Mouse (Mus musculus): ENCODE measurements around the gene Tbc1d13. TPM values are rescaled to one million over a fixed set of nuclear protein-coding genes. Genes with fewer than 3 reads are reported as not detected.
A peak's percentile ranks its signal among the peaks of the same experiment; 100 is the strongest.
"Not testable (repeated sequence)": the region's sequence is repeated elsewhere in the genome, so short reads cannot be mapped to it uniquely, and the experiment has no call there.

The Tbc1d13 gene
- polyA plus RNA-seq, 1 experiment from 2014 or later = 6.4 TPM

DNA sequence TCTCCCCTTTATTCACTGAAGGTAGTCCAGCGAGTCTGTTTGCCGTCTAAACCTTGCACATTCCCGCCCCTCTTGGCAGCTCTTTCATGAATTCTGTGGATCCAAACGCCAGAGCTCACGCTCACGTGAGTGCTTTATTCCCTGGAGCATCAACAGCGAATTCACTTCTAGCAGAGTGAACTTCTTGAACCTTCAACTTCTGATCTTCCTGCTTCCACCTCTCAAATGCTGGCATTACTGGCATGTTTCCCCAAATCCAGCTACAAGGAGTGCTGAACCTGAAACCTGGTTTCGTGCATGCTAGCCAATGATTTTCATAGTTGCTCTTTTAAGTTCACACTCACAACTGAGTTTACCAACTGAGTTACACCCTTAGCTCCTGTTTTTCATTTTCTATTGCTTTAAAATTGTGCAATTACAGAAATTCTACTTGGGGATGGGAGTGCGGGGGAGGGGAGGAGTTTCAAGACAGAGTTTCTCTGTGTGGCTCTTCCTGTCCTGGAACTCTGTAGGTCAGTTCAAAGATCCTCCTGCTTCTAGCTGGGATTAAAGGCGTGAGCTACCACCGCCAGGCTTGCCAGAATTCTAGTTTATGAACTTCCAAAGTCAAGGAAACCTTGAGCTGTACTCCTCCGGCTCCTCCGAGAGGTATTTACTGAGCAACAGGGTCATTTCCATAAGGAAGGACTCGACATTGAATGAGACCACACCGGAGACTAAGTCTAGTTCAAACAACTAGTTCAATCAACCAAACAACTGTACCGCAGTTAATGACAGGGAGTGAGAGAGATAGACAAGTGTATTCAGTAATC, 539 bp upstream of the Tbc1d13 start:
- 11% methylated on average over 16 of the region's 16 CpGs for WGBS
- H3K27me3 ChIP-seq (ENCODE audit: insufficient read depth, low read length) = no peaks in the 10 kb centered on the region
- peaks cover 12% of the 10 kb centered on the region for H3K36me3 ChIP-seq (ENCODE audit: insufficient read depth, low read length)
- peak overlapping the region; percentile 92 for H3K4me3 ChIP-seq (replicated peaks; ENCODE audit: low read depth, low read length)
- no peaks in the 10 kb centered on the region for H3K9me3 ChIP-seq (replicated peaks; ENCODE audit: low read length)
- DNase-seq (ENCODE audit: low spot score) = peak; percentile 69
- peak overlapping the region; percentile 90 for H3K4me2 ChIP-seq (ENCODE audit: low read length)
- peak overlapping the region; percentile 90 for H3K27ac ChIP-seq
- ATAC-seq (replicated peaks; ENCODE audit: low FRiP score, low read depth) = peak; percentile 55
- 0 out of 2 replicates have a peak, but pooled peaks cover 12% of the 10 kb centered on the region for H3K4me1 ChIP-seq (replicated peaks; ENCODE audit: insufficient read depth, low read length)
- TF ChIP-seq CTCF (IDR thresholded peaks at IDR 0.05; ENCODE audit: low read depth) = no peak
- H3K9ac ChIP-seq (ENCODE audit: low read depth, low read length) = peak overlapping the region; percentile 80

DNA sequence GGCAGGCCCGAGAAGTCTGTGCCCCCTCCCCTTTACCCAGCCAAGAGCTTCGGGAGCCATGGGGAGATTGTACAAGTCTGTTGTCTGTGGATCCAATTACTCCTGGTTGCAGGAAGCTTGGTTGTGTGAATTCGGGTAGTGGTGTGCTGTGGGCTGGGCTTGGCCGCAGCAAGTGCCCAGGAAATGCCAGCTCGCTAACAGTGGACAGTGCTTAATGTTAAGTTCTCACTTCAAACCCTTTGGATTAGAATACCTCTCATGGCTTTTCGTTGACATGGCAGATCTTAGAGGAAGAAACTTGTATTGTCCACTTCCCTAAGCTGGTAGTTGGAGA, 799 bp downstream of the Tbc1d13 start:
- Histone ChIP-seq H3K27ac (peak overlapping the region; percentile 90), H3K9me3 (replicated peaks; ENCODE audit: low read length) (no peaks in the 10 kb centered on the region), H3K36me3 (ENCODE audit: insufficient read depth, low read length) (peaks cover 15% of the 10 kb centered on the region), H3K4me1 (replicated peaks; ENCODE audit: insufficient read depth, low read length) (0 out of 2 replicates have a peak, but pooled peaks cover 12% of the 10 kb centered on the region), H3K4me2 (ENCODE audit: low read length) (peak overlapping the region; percentile 90), H3K4me3 (replicated peaks; ENCODE audit: low read depth, low read length) (peak overlapping the region; percentile 92), H3K27me3 (ENCODE audit: insufficient read depth, low read length) (no peaks in the 10 kb centered on the region), H3K9ac (ENCODE audit: low read depth, low read length) (peak overlapping the region; percentile 80)
- no peak; the same call in 1 of the 2 replicates for ATAC-seq (replicated peaks; ENCODE audit: low FRiP score, low read depth)
- DNase-seq (ENCODE audit: low spot score) = peak; percentile 10
- TF ChIP-seq CTCF (IDR thresholded peaks at IDR 0.05; ENCODE audit: low read depth) = no peak
- WGBS = 11% methylated on average over 6 of the region's 6 CpGs

DNA sequence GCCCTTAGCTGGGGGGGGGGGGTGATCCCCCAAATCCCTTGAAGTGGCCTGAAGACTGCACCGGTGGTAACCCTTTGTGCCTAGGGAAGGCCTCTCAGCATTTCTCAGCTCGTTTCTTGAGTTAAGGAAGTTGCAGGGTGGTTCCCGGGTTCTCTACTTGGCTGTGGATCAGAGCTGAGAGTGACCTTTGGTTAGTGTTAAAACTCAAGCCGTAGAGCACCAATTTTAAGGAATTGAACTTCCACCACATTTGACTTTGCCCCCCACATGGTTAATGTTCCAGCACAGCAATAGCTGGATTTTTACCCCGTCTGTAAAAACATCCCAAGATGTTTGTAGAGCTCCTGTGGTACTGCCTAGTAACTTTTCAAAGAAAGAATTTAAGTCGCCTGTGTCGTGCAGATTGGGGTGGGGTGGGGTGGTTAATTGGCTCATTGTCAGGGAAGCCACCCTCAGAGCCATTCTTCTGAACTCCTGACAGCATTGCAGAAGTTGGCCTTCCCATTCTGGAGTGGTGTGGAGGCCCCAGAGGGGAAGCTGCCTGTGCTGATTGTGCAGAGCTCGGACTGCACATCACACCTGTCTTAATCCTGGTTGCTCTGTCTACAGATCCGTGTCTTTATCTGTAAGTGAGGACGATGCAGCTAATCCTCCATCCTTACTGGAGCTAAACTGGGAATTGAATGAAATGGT, 1.5 kb downstream of the Tbc1d13 start:
- H3K4me3 ChIP-seq (replicated peaks; ENCODE audit: low read depth, low read length) = peak overlapping the region; percentile 92
- peak overlapping the region; percentile 90 for H3K27ac ChIP-seq
- H3K9me3 ChIP-seq (replicated peaks; ENCODE audit: low read length) = no peaks in the 10 kb centered on the region
- no peaks in the 10 kb centered on the region for H3K27me3 ChIP-seq (ENCODE audit: insufficient read depth, low read length)
- no peak for ATAC-seq (replicated peaks; ENCODE audit: low FRiP score, low read depth)
- peak; percentile 11 for DNase-seq (ENCODE audit: low spot score)
- WGBS = 54% methylated on average over 10 of the region's 10 CpGs
- H3K4me2 ChIP-seq (ENCODE audit: low read length) = peak overlapping the region; percentile 90
- peak overlapping the region; percentile 80 for H3K9ac ChIP-seq (ENCODE audit: low read depth, low read length)
- 0 out of 2 replicates have a peak, but pooled peaks cover 12% of the 10 kb centered on the region for H3K4me1 ChIP-seq (replicated peaks; ENCODE audit: insufficient read depth, low read length)
- H3K36me3 ChIP-seq (ENCODE audit: insufficient read depth, low read length) = peaks cover 17% of the 10 kb centered on the region
- no peak for TF ChIP-seq CTCF (IDR thresholded peaks at IDR 0.05; ENCODE audit: low read depth)

DNA sequence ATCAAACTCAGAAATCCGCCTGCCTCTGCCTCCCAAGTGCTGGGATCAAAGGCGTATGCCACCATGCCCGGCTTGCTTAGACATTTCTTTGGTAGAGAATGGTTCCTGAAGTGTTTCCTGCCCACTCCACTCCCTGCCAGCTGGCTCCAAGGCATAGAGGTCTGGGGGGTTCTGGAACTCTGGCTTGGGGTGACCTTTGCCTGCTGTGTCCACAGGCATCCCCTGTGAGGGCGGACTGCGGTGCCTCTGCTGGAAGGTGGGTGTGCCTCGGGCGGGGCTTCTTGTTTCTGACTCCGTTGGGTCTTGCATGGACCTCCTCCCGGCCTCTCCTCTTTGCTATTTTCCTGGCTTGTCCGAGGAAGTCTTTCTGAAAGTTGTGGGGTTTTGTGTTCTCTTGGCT, 2.9 kb downstream of the Tbc1d13 start:
- no peak for TF ChIP-seq CTCF (IDR thresholded peaks at IDR 0.05; ENCODE audit: low read depth)
- WGBS = 88% methylated on average over 10 of the region's 10 CpGs

DNA sequence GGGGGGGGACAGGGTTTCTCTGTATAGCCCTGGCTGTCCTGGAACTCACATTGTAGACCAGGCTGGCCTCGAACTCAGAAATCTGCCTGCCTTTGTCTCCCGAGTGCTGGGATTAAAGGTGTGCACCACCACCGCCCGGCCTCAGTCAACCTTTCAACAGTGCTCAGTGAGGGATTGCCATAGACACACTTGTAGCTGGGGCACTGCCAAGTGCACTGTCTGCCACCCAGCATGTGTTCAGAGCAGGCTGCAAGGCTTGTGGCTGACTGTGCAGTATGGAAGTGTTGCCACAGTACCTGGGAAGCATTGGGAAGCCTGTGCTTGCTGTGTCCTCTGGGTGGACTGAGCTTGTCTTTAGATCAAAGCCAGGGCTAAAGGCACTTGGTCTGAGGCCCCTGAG, 6.5 kb downstream of the Tbc1d13 start:
- not testable (repeated sequence) for H3K4me2 ChIP-seq (ENCODE audit: low read length); ATAC-seq (replicated peaks; ENCODE audit: low FRiP score, low read depth); H3K27me3 ChIP-seq (ENCODE audit: insufficient read depth, low read length); H3K27ac ChIP-seq; DNase-seq (ENCODE audit: low spot score); H3K9ac ChIP-seq (ENCODE audit: low read depth, low read length); H3K4me3 ChIP-seq (replicated peaks; ENCODE audit: low read depth, low read length); H3K9me3 ChIP-seq (replicated peaks; ENCODE audit: low read length); H3K4me1 ChIP-seq (replicated peaks; ENCODE audit: insufficient read depth, low read length)
- H3K36me3 ChIP-seq (ENCODE audit: insufficient read depth, low read length) = peaks cover 62% of the 10 kb centered on the region
- 98% methylated on average over 4 of the region's 4 CpGs for WGBS

More for the DNA sequence above, 2.9 kb downstream of the Tbc1d13 start:
- ATAC-seq (replicated peaks; ENCODE audit: low FRiP score, low read depth) (no peak), DNase-seq (ENCODE audit: low spot score) (no peak)
- 0 out of 2 replicates have a peak, but pooled peaks cover 12% of the 10 kb centered on the region for H3K4me1 ChIP-seq (replicated peaks; ENCODE audit: insufficient read depth, low read length)
- no peaks in the 10 kb centered on the region for H3K27me3 ChIP-seq (ENCODE audit: insufficient read depth, low read length)
- no peak overlapping the region for H3K27ac ChIP-seq
- peaks cover 30% of the 10 kb centered on the region for H3K36me3 ChIP-seq (ENCODE audit: insufficient read depth, low read length)
- no peak overlapping the region for H3K4me3 ChIP-seq (replicated peaks; ENCODE audit: low read depth, low read length)
- H3K9ac ChIP-seq (ENCODE audit: low read depth, low read length) = no peak overlapping the region
- no peak overlapping the region for H3K4me2 ChIP-seq (ENCODE audit: low read length)
- no peaks in the 10 kb centered on the region for H3K9me3 ChIP-seq (replicated peaks; ENCODE audit: low read length)

DNA sequence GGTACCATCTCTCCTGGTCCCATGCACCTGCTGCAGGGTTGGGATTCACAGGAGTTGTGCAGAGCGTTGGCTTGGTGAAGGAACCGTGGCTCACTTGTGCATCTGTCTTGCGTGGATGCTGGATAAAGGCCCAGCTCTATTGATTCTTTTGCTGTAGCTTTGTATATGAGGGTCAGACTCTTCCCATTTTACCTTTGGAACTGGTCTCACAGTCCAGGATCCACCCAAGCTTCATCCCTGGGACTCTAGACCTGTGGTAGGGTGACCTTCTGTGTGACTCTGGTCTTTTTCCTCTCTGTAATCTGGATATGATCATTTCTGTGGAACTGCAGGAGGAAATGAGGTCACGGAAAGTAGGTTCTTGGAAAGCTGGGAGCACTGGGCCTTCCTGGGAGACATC, 10.9 kb downstream of the Tbc1d13 start:
- no peak overlapping the region for H3K4me2 ChIP-seq (ENCODE audit: low read length)
- H3K27ac ChIP-seq = no peak overlapping the region
- H3K36me3 ChIP-seq (ENCODE audit: insufficient read depth, low read length) = peaks cover 79% of the 10 kb centered on the region
- no peaks in the 10 kb centered on the region for H3K4me1 ChIP-seq (replicated peaks; ENCODE audit: insufficient read depth, low read length)
- no peaks in the 10 kb centered on the region for H3K27me3 ChIP-seq (ENCODE audit: insufficient read depth, low read length)
- DNase-seq (ENCODE audit: low spot score) = no peak
- TF ChIP-seq CTCF (IDR thresholded peaks at IDR 0.05; ENCODE audit: low read depth) = no peak
- H3K9ac ChIP-seq (ENCODE audit: low read depth, low read length) = no peak overlapping the region
- no peaks in the 10 kb centered on the region for H3K9me3 ChIP-seq (replicated peaks; ENCODE audit: low read length)
- no peak for ATAC-seq (replicated peaks; ENCODE audit: low FRiP score, low read depth)
- 97% methylated on average over 4 of the region's 4 CpGs for WGBS
- no peak overlapping the region for H3K4me3 ChIP-seq (replicated peaks; ENCODE audit: low read depth, low read length)
